8 mouse cellular contexts compared by ENCODE assay signal in the genomic region with DNA sequence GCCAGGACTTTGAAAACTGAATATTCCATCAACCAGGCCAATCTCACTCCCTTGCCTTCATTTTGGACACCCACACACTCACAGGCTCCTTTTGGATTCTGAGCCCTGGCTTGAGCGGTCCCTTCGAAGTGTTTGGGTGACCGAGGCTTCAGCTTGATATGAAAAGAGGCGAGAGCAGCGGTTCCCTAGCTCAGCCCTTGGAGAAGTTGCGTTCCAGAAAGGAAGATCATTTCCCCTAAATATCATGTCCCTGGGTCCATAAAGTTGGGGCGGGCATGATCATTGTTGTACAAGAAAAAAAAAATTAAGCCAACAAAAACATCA. TPM values are rescaled to one million over a fixed set of nuclear protein-coding genes. Genes with fewer than 3 reads are reported as not detected.
DNase-seq lines count a peak whose midpoint lies in the region; ATAC-seq and TF ChIP-seq lines count a peak whose summit lies in the region.

No protein-coding gene starts in this region.

- no peak for DNase-seq in heart, adult 8-10 months (ENCODE audit: low spot score)
- DNase-seq in Patski (ENCODE audit: low read depth, low spot score), result no peak
- no peak for DNase-seq in hindbrain, embryonic 11.5 days (ENCODE audit: low spot score)
- DNase-seq in kidney, adult 11 months, result no peak
- DNase-seq in adrenal gland, adult 2 months, result no peak

- H3K4me3 ChIP-seq in heart, embryonic 14.5 days (ENCODE audit: control insufficient read depth in 1 of 2, insufficient read depth in 1 of 2, low read depth in 1 of 2, low read length in 2 of 2), result peak overlapping the region; percentile 84 to 89
- peak overlapping the region; percentile 67 for H3K4me3 ChIP-seq in hindbrain, embryonic 11.5 days (ENCODE audit: low read depth, low read length)

- in situ Hi-C loops in Patski (cut with MboI; ENCODE audit: low pct_unique_long_range_greater_than_20kb), result no loop called here

- CTCF ChIA-PET in Patski (lab: Charles Lee), result interaction anchor here (1.2 to 1.3 kb wide), 2 partner anchors 27 to 43 kb away, joined by 3 to 5 read pairs; no protein-coding TSS in a partner anchor

- peaks cover 5 to 17% of the 10 kb centered on the region in 2 experiments for H3K4me1 ChIP-seq in heart, embryonic 14.5 days (ENCODE audit: control insufficient read depth in 2 of 2, insufficient read depth in 2 of 2, low read length in 2 of 2)
- H3K4me1 ChIP-seq in hindbrain, embryonic 11.5 days (replicated peaks; ENCODE audit: control insufficient read depth, insufficient read depth, low read length), result no peaks in the 10 kb centered on the region

- WGBS in heart, embryonic 14.5 days, result 4% methylated on average over 7 of the region's 7 CpGs
- 6% methylated on average over 7 of the region's 7 CpGs for WGBS in hindbrain, embryonic 11.5 days

- no peaks in the 10 kb centered on the region for H3K9me3 ChIP-seq in heart, embryonic 14.5 days (ENCODE audit: control insufficient read depth, low read length)
- H3K9me3 ChIP-seq in hindbrain, embryonic 11.5 days (ENCODE audit: control insufficient read depth, low read length), result no peaks in the 10 kb centered on the region

- H3K36me3 ChIP-seq in heart, embryonic 14.5 days (ENCODE audit: control insufficient read depth, insufficient read depth, low read length), result no peaks in the 10 kb centered on the region
- H3K36me3 ChIP-seq in hindbrain, embryonic 11.5 days (ENCODE audit: control insufficient read depth, insufficient read depth, low read length), result no peaks in the 10 kb centered on the region

- H3K4me2 ChIP-seq in heart, embryonic 14.5 days (ENCODE audit: low read length), result peak overlapping the region; percentile 65
- peak overlapping the region; percentile 55 for H3K4me2 ChIP-seq in hindbrain, embryonic 11.5 days (replicated peaks; ENCODE audit: low read depth, low read length)

- no peak for ATAC-seq in heart, embryonic 14.5 days (ENCODE audit: insufficient number of reproducible peaks, insufficient read depth, low FRiP score, low read depth)
- peak; percentile 36 for ATAC-seq in Patski
- peak; percentile 48 for ATAC-seq in hindbrain, embryonic 11.5 days (ENCODE audit: low FRiP score)
- ATAC-seq in megakaryocyte progenitor cell, adult 5-6 weeks (replicated peaks; ENCODE audit: poor library complexity), result peak; percentile 38
- ATAC-seq in CD4-positive, CD25-positive, alpha-beta regulatory T cell, adult 4 months, result no peak

- no peaks in the 10 kb centered on the region for H3K27me3 ChIP-seq in heart, embryonic 14.5 days (ENCODE audit: control insufficient read depth, insufficient read depth, low read length)
- H3K27me3 ChIP-seq in Patski, result no peaks in the 10 kb centered on the region
- H3K27me3 ChIP-seq in hindbrain, embryonic 11.5 days (ENCODE audit: control insufficient read depth, insufficient read depth, low read length), result no peaks in the 10 kb centered on the region

- H3K27ac ChIP-seq in heart, embryonic 14.5 days (replicated peaks in 1 of 2; ENCODE audit: control insufficient read depth in 1 of 2, insufficient read depth in 1 of 2, low read depth in 2 of 2, low read length in 2 of 2), result peak overlapping the region; percentile 42 to 78; a peak in 2 of 4 replicates
- H3K27ac ChIP-seq in hindbrain, embryonic 11.5 days (ENCODE audit: low read depth, low read length), result peak overlapping the region; percentile 87

- POLR2A ChIA-PET in Patski (lab: Charles Lee), result interaction anchor here (0.9 kb wide), 1 partner anchor 15 kb away, joined by 3 read pairs; no protein-coding TSS in a partner anchor

- peak overlapping the region; percentile 82 for H3K9ac ChIP-seq in heart, embryonic 14.5 days (ENCODE audit: low read length)
- H3K9ac ChIP-seq in hindbrain, embryonic 11.5 days (ENCODE audit: low read depth, low read length), result peak overlapping the region; percentile 82

- TF ChIP-seq CTCF in Patski (IDR thresholded peaks at IDR 0.05), result no peak

RNA-seq across cellular contexts. Expression of a gene that starts 0.5 kb away (rescaled TPM):
- 33.9 and 37.8 TPM in 2 replicates for polyA plus RNA-seq in heart, embryonic 14.5 days (2014; fragmentation: Nextera tagmentation; extraction: Ambion mirVana)
- total RNA-seq in heart, adult 8-10 months (2022), result 10 to 100 TPM in 2 of 4 experiments, 1 to 10 TPM in 2; 8.4 to 10.7 (median 9.7) TPM
- polyA plus RNA-seq in Patski (2021), result 26.0 TPM
- polyA plus RNA-seq in hindbrain, embryonic 11.5 days (2014; fragmentation: Nextera tagmentation; extraction: Ambion mirVana), result 68.5 and 69.5 TPM in 2 replicates
- total RNA-seq in megakaryocyte progenitor cell, adult 5-6 weeks (2015), result 15.3 and 15.8 TPM in 2 replicates
- 9.0 and 10.8 TPM in 2 replicates for total RNA-seq in megakaryocyte progenitor cell, adult 5-6 weeks (2017)
- polyA plus RNA-seq in CD4-positive, CD25-positive, alpha-beta regulatory T cell, adult 4 months (2017; shearing (Covaris generic)), result under 1 TPM in 1 of 2 experiments, not detected in 1; 0.73 TPM
- total RNA-seq in adrenal gland, adult 2 months (2021), result 10 to 100 TPM in 1 of 2 experiments, 1 to 10 TPM in 1; 7.8 to 17.1 TPM
- 9.0 and 11.1 TPM in 2 replicates for polyA plus RNA-seq in adrenal gland, adult 2 months (2012; rRNA removed)

RNA-seq across cellular contexts. Expression of a gene that starts 3.7 kb away (rescaled TPM):
- 0.18 TPM in 1 of 2 replicates, not detected in the other for polyA plus RNA-seq in heart, embryonic 14.5 days (2014; fragmentation: Nextera tagmentation; extraction: Ambion mirVana)
- total RNA-seq in heart, adult 8-10 months (2022), result not detected
- 0.06 TPM for polyA plus RNA-seq in Patski (2021)
- not detected in 2 replicates for polyA plus RNA-seq in hindbrain, embryonic 11.5 days (2014; fragmentation: Nextera tagmentation; extraction: Ambion mirVana)
- total RNA-seq in megakaryocyte progenitor cell, adult 5-6 weeks (2015), result not detected in 2 replicates
- not detected in 2 replicates for total RNA-seq in megakaryocyte progenitor cell, adult 5-6 weeks (2017)
- polyA plus RNA-seq in CD4-positive, CD25-positive, alpha-beta regulatory T cell, adult 4 months (2017; shearing (Covaris generic)), result not detected
- total RNA-seq in adrenal gland, adult 2 months (2021), result not detected
- polyA plus RNA-seq in adrenal gland, adult 2 months (2012; rRNA removed), result not detected in 2 replicates

RNA-seq across cellular contexts. Expression of a gene that starts 30.2 kb away (rescaled TPM):
- 3.9 and 4.0 TPM in 2 replicates for polyA plus RNA-seq in heart, embryonic 14.5 days (2014; fragmentation: Nextera tagmentation; extraction: Ambion mirVana)
- total RNA-seq in heart, adult 8-10 months (2022), result 1 to 10 TPM in 3 of 4 experiments, under 1 TPM in 1; 0.57 to 1.8 (median 1.2) TPM
- polyA plus RNA-seq in Patski (2021), result 19.8 TPM
- polyA plus RNA-seq in hindbrain, embryonic 11.5 days (2014; fragmentation: Nextera tagmentation; extraction: Ambion mirVana), result 2.4 TPM in 2 replicates
- total RNA-seq in megakaryocyte progenitor cell, adult 5-6 weeks (2015), result 4.5 and 5.4 TPM in 2 replicates
- total RNA-seq in megakaryocyte progenitor cell, adult 5-6 weeks (2017), result 4.1 and 4.8 TPM in 2 replicates
- polyA plus RNA-seq in CD4-positive, CD25-positive, alpha-beta regulatory T cell, adult 4 months (2017; shearing (Covaris generic)), result not detected
- total RNA-seq in adrenal gland, adult 2 months (2021), result 1 to 10 TPM; 1.6 to 2.0 TPM
- polyA plus RNA-seq in adrenal gland, adult 2 months (2012; rRNA removed), result 0.21 and 0.59 TPM in 2 replicates

Comparison
In these comparisons a context has a peak if more than half of its experiments do, and no peak if none do; other contexts are left out.
1. ATAC-seq: peak in Patski (single experiment), hindbrain, embryonic 11.5 days (single experiment) and megakaryocyte progenitor cell, adult 5-6 weeks (single experiment); none in heart, embryonic 14.5 days (single experiment) and CD4-positive, CD25-positive, alpha-beta regulatory T cell, adult 4 months (single experiment).